Mouse (Mus musculus): ENCODE measurements at regions not wholly inside any gene's neighbourhood (a gene's known extent, or its start where the extent isn't known, plus 50 kb on each side); places are given as distances from the start of the nearest gene placed in this dataset.

GRCm38 (mm10) chr4:54282934-54283333 is 457.1 kb downstream of the Tmem38b start:
- DNase-seq (ENCODE audit: extremely low spot score) = no peak

- DNase-seq (ENCODE audit: extremely low spot score) = peak; percentile 45
These were observed 488.0 kb downstream of the Tmem38b start for GRCm38 (mm10) chr4:54313804-54314203.

- no peak for DNase-seq (ENCODE audit: extremely low spot score)
These were observed 499.0 kb downstream of the Tmem38b start for GRCm38 (mm10) chr4:54324851-54325250.

GRCm38 (mm10) chr4:54328273-54328672 is 502.4 kb downstream of the Tmem38b start:
- no peak for DNase-seq (ENCODE audit: extremely low spot score)

GRCm38 (mm10) chr4:54328711-54329427 is 503.0 kb downstream of the Tmem38b start:
- DNase-seq (ENCODE audit: extremely low spot score) = peak; percentile 23

GRCm38 (mm10) chr4:54330686-54331085 is 504.8 kb downstream of the Tmem38b start:
- DNase-seq (ENCODE audit: extremely low spot score) = no peak

GRCm38 (mm10) chr4:54331588-54332211 is 505.9 kb downstream of the Tmem38b start:
- DNase-seq (ENCODE audit: extremely low spot score) = peak; percentile 22

GRCm38 (mm10) chr4:54332261-54332660 is 506.4 kb downstream of the Tmem38b start:
- DNase-seq (ENCODE audit: extremely low spot score) = no peak

GRCm38 (mm10) chr4:54338556-54338955 is 512.7 kb downstream of the Tmem38b start:
- DNase-seq (ENCODE audit: extremely low spot score) = no peak

GRCm38 (mm10) chr4:54340106-54340505 is 514.3 kb downstream of the Tmem38b start:
- no peak for DNase-seq (ENCODE audit: extremely low spot score)

GRCm38 (mm10) chr4:54353657-54354390 is 528.0 kb downstream of the Tmem38b start:
- DNase-seq (ENCODE audit: extremely low spot score) = no peak

GRCm38 (mm10) chr4:54354391-54354726 is 528.5 kb downstream of the Tmem38b start:
- no peak for DNase-seq (ENCODE audit: extremely low spot score)

GRCm38 (mm10) chr4:54355381-54356040 is 529.7 kb downstream of the Tmem38b start:
- no peak for DNase-seq (ENCODE audit: extremely low spot score)

GRCm38 (mm10) chr4:54356041-54356427 is 530.2 kb downstream of the Tmem38b start:
- DNase-seq (ENCODE audit: extremely low spot score) = no peak

GRCm38 (mm10) chr4:54370909-54371308 is 545.1 kb downstream of the Tmem38b start:
- DNase-seq (ENCODE audit: extremely low spot score) = no peak

GRCm38 (mm10) chr4:54371418-54371957 is 545.6 kb downstream of the Tmem38b start:
- DNase-seq (ENCODE audit: extremely low spot score) = no peak

- DNase-seq (ENCODE audit: extremely low spot score) = peak; percentile 81
These were observed 547.8 kb downstream of the Tmem38b start for GRCm38 (mm10) chr4:54373606-54374005.

GRCm38 (mm10) chr4:54374457-54374856 is 548.6 kb downstream of the Tmem38b start:
- DNase-seq (ENCODE audit: extremely low spot score) = peak; percentile 55

GRCm38 (mm10) chr4:54387460-54387859 is 557.4 kb upstream of the Zfp462 start:
- no peak for DNase-seq (ENCODE audit: extremely low spot score)

- DNase-seq (ENCODE audit: extremely low spot score) = peak; percentile 54
These were observed 553.2 kb upstream of the Zfp462 start for GRCm38 (mm10) chr4:54391536-54392208.

GRCm38 (mm10) chr4:54406151-54406550 is 538.7 kb upstream of the Zfp462 start:
- no peak for DNase-seq (ENCODE audit: extremely low spot score)

Data from embryo, embryonic 9.5 days (tissue).